Mouse (Mus musculus) midbrain, embryonic 13.5 days (tissue): ENCODE measurements around the gene Ggact. TPM values are rescaled to one million over a fixed set of nuclear protein-coding genes. Genes with fewer than 3 reads are reported as not detected.
A peak's percentile ranks its signal among the peaks of the same experiment; 100 is the strongest.

ENCODE experiments used
- ATAC-seq: fragments of 200-750 bp; cut with Nextera tagmentation; 2 replicates; pipeline ENCODE4 v1.8.0; 2017; ENCODE audit warnings: mild to moderate bottlenecking, moderate TSS enrichment, moderate library complexity
- H3K27ac ChIP-seq: fragments of 300-500 bp; sonication (generic); 2 replicates; pipeline ENCODE4 v1.5.1; 2015; ENCODE audit warnings: inconsistent platforms, mild to moderate bottlenecking, moderate library complexity
- H3K27me3 ChIP-seq: fragments of 300-500 bp; sonication (generic); 2 replicates; pipeline ENCODE4 v1.6.1; 2015; ENCODE audit warnings: mild to moderate bottlenecking, inconsistent platforms
- H3K36me3 ChIP-seq: fragments of 300-500 bp; sonication (generic); 2 replicates; pipeline ENCODE4 v1.6.1; 2015; ENCODE audit warnings: mild to moderate bottlenecking, inconsistent platforms
- H3K4me1 ChIP-seq: fragments of 300-500 bp; sonication (generic); replicated peaks from 2 replicates; pipeline ENCODE4 v1.6.1; 2015; ENCODE audit warnings: inconsistent platforms
- H3K4me2 ChIP-seq: fragments of 300-500 bp; sonication (generic); replicated peaks from 2 replicates; pipeline ENCODE4 v1.6.1; 2015; ENCODE audit warnings: moderate library complexity, mild to moderate bottlenecking, inconsistent platforms
- H3K4me3 ChIP-seq: fragments of 300-500 bp; sonication (generic); replicated peaks from 2 replicates; pipeline ENCODE4 v1.5.1; 2015; ENCODE audit warnings: mild to moderate bottlenecking, inconsistent platforms
- H3K9ac ChIP-seq: fragments of 300-500 bp; sonication (generic); replicated peaks from 2 replicates; pipeline ENCODE4 v1.6.1; 2015; ENCODE audit warnings: mild to moderate bottlenecking, inconsistent platforms
- H3K9me3 ChIP-seq: fragments of 300-500 bp; sonication (generic); 2 replicates; pipeline ENCODE4 v1.6.1; 2016; ENCODE audit warnings: mild to moderate bottlenecking, inconsistent platforms
- WGBS: fragments of 180-500 bp; shearing (Covaris S2); methylation state at CpG from one replicate; pipeline ENCODE4 v1.1.7; 2015; 5-methylcytosine and 5-hydroxymethylcytosine counted together
- polyA plus RNA-seq: library from polyadenylated mRNA; unstranded; fragments of >200 nt; fragmentation: Nextera tagmentation; extraction: Ambion mirVana; gene quantifications from 2 replicates; pipeline ENCODE4 v1.2.1, GENCODE M21; 2015

Gene Ggact
- polyA plus RNA-seq, result 4.7 and 5.9 TPM in 2 replicates

DNA sequence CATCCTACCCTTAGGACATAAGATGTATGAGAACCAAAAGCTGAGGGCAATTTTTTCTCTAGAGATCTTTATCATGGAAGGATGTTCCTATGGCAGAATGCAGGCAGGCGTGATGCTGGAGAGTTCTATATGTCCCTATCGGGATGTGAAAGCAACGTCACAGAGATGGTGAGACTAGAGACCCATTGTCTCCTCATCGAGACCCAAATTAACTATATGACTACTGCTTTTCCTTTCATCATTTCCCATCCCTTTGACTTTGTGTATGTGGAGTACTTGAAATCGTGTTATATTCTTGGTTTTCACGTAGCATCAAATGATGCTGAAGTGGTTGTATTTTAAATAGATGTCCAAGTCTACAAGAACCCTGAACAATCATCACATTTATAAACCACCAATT lies at the start of gene Ggact:
Gene Ggact, minus strand, starts transcription at position 101 of the 400 bp plus-strand sequence.
- no peak for ATAC-seq
- peak within 1 kb of the TSS; percentile 74 for H3K9ac ChIP-seq

DNA sequence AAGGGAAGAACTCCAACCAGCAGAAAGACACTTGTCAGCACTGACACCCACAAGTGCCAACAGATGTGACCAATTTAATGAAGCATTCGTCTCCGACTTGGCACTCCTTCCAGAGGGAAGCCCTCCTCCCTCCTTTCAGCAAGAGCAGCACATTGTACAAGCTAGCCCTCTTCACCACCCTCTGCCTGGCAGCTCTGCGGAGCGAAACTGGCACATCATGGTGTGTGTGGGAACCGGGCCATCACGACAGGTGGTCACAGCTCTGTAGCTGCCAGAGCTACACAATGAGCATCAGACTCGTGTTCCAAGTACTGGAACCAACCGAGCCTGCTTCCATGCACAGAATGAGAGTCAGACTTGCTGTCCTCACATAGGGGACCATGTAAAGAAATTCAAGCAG lies 44.4 kb upstream of the Ggact start:
- Histone ChIP-seq H3K4me2 (no peak overlapping the region), H3K27me3 (no peaks in the 10 kb centered on the region), H3K27ac (no peak overlapping the region), H3K4me3 (no peak overlapping the region), H3K36me3 (peaks cover 21% of the 10 kb centered on the region), H3K9me3 (no peaks in the 10 kb centered on the region), H3K4me1 (no peaks in the 10 kb centered on the region), H3K9ac (no peak overlapping the region)
- peak; percentile 91 for ATAC-seq
- WGBS, result 83% methylated on average over 8 of the region's 8 CpGs

More for the DNA sequence above, at the start of gene Ggact:
- Histone ChIP-seq H3K27ac (no peak within 1 kb of the TSS), H3K4me1 (peaks cover 11% of the 10 kb centered on the region), H3K27me3 (peaks cover 35% of the 10 kb centered on the region), H3K9me3 (peaks cover under 1% of the 10 kb centered on the region), H3K36me3 (0 out of 2 replicates have a peak, but pooled peaks cover 6% of the 10 kb centered on the region), H3K4me2 (peak within 1 kb of the TSS; percentile 99), H3K4me3 (peak within 1 kb of the TSS; percentile 60)
- 70% methylated on average over 6 of the region's 6 CpGs for WGBS

DNA sequence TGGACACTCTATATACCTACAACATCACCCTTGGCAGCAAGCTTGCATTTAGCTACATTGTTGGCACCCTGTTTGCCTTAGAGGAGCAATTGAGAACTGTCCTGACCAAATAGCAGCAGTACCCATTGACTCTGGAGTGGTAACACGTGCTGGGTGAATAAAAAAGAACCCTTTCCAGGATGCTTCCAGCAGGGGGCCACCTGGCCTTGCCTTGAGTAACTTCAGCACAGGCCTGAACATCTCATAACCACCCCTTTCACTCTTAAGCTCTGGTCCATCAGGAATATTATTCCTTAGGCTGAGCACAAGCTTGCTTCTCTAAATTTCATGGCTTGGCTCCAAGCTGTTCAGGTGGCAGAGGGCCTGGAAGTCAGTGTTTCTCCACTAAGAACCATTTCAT lies 39.8 kb upstream of the Ggact start:
- Histone ChIP-seq H3K4me3 (no peak overlapping the region), H3K27ac (no peak overlapping the region), H3K9me3 (no peaks in the 10 kb centered on the region), H3K4me1 (no peaks in the 10 kb centered on the region), H3K27me3 (no peaks in the 10 kb centered on the region), H3K9ac (no peak overlapping the region), H3K4me2 (no peak overlapping the region), H3K36me3 (peaks cover 17% of the 10 kb centered on the region)
- WGBS, result 22% methylated on average over 1 of the region's 1 CpGs
- ATAC-seq, result peak; percentile 68

DNA sequence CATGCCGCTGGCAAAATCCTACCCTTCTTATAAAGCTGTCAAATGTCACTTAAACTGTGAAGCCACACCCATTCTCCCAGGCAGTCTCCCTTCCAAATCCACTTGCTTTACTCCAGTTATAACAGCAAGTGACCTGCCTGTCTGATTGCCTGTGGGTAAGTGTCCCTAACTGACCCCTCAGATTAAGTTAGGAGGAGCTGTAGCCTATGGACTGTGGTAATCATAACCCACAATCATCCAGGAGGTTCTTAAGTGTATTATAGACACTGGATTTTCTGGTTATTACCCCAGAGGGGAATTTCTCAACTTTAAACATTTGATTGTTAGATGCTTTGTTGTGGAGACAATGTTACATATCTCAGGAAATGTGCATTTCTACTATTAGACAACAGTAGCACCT lies 39.0 kb upstream of the Ggact start:
- Histone ChIP-seq H3K27me3 (no peaks in the 10 kb centered on the region), H3K9ac (no peak overlapping the region), H3K36me3 (peaks cover 21% of the 10 kb centered on the region), H3K27ac (no peak overlapping the region), H3K4me2 (no peak overlapping the region), H3K4me3 (no peak overlapping the region), H3K9me3 (no peaks in the 10 kb centered on the region), H3K4me1 (no peaks in the 10 kb centered on the region)
- WGBS, result 79% methylated on average over 1 of the region's 1 CpGs
- no peak for ATAC-seq

DNA sequence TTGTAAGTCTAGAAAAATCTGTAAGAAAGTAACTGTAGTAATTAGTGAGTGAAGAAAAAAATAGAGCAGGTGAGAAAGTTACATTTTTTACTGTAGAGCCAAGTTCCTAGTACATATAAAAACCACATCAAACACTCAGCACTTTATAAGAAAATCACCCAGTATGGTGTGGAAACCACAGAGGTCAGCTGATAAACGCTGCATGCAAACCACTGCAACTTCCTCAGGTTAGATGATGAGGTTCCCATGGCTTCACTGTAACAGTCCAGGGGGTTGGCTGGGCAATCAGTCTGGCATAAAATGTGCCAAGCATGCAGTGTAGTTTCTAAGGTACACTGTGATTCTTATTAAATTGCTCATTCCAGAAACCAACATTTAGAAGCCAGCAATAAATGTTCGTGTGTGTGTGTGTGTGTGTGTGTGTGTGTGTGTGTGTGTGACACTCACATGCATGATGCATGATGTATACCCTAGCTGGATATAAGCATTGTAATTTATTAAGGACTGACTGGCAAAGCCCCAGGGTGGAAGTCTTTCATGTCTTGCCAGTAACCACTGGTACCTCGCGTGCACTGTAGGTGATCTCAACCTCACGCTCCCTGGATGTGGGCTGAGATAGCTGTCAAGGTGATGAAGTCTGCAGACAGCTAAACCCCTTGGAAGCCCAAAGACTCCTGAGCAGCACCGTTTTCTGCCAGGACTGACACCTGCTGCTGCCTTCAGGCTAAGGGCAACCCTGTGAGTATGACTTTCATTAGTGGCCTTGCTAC lies 38.3 kb upstream of the Ggact start:
- Histone ChIP-seq H3K27me3 (no peaks in the 10 kb centered on the region), H3K9ac (no peak overlapping the region), H3K4me2 (no peak overlapping the region), H3K4me1 (no peaks in the 10 kb centered on the region), H3K4me3 (no peak overlapping the region), H3K9me3 (no peaks in the 10 kb centered on the region), H3K27ac (no peak overlapping the region), H3K36me3 (peaks cover 24% of the 10 kb centered on the region)
- no peak for ATAC-seq
- WGBS, result 80% methylated on average over 6 of the region's 6 CpGs

DNA sequence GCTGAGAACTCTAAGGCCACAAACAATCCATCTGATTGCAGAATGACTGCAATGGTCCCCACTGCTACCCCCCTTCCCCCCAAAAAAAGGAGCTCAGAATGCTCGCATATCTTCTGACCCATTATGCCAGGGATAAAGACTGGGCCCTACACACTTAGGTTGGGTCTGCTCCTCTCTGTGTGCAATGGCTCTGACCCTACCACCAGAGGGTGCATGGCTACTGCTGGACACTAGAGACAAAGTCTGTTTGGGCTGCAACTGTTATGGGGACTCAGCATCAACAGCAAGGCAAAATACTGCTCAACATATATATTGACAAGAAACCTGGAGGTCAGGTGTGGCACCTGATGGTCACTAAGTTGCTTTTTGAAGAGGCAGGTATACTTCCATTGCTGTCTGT lies 37.4 kb upstream of the Ggact start:
- Histone ChIP-seq H3K4me2 (no peak overlapping the region), H3K27ac (no peak overlapping the region), H3K9me3 (no peaks in the 10 kb centered on the region), H3K4me3 (no peak overlapping the region), H3K27me3 (no peaks in the 10 kb centered on the region), H3K9ac (no peak overlapping the region), H3K4me1 (no peaks in the 10 kb centered on the region), H3K36me3 (peaks cover 29% of the 10 kb centered on the region)
- 86% methylated on average over 1 of the region's 1 CpGs for WGBS
- no peak for ATAC-seq

DNA sequence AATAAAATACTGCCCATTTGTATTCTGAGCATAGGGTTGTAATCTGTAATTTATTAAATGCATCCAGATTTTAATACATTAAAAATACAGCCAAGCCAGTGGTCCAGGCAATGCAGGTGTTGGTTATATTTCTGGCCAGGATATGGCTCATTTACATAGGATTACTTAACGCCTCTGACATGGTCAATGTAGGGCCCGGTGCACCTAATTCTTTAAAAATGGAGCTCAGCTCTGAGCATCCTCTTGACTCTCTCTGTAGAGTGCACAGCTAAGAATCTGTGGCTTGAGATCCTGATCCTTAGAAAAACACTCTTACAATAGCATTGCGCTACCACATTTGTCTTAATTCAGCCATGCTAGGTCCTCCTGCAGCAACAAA lies 29.9 kb upstream of the Ggact start:
- peaks cover 63% of the 10 kb centered on the region for H3K36me3 ChIP-seq
- H3K9ac ChIP-seq, result no peak overlapping the region
- no peaks in the 10 kb centered on the region for H3K27me3 ChIP-seq
- H3K9me3 ChIP-seq, result no peaks in the 10 kb centered on the region
- peaks cover 11% of the 10 kb centered on the region for H3K4me1 ChIP-seq
- H3K4me3 ChIP-seq, result no peak overlapping the region
- WGBS, result 64% methylated on average over 3 of the region's 3 CpGs
- no peak overlapping the region for H3K4me2 ChIP-seq
- ATAC-seq, result peak; percentile 66
- H3K27ac ChIP-seq, result no peak overlapping the region

DNA sequence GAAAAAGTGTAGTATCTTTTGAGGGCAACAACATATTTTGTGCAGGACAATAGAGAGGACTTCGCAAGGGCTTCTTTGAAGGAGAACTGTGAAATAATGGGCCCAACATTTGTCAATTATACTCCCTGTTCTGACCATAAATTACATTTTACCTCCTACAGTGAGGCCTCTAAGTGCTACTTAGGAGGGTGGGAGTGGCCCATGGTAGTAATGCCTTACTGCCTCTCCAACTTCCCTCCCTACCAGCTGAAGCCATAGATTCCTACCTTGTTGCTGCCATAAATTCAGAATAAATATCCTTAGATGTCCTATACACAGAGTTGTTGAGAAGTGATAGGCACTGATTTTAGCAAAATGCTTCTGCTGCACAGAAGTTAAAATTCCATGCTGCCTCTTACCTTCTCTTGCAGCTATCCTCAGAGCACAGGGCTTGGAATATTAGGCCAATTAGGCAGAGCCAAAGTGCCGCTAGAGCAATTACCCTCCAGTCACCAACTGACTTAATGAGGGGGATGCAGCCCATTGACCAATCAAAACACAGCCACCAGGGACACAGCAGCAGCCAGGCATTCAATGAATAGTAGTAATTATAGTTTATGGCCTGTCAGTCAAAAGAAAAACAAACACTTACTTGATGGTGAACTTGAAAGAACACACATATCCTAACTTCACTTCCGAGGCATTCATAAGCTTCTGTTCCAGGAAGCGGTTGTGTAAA lies 29.4 kb upstream of the Ggact start:
- WGBS, result 67% methylated on average over 4 of the region's 4 CpGs
- Histone ChIP-seq H3K27ac (no peak overlapping the region), H3K9me3 (no peaks in the 10 kb centered on the region), H3K4me3 (no peak overlapping the region), H3K27me3 (no peaks in the 10 kb centered on the region), H3K4me1 (peaks cover 11% of the 10 kb centered on the region), H3K4me2 (no peak overlapping the region), H3K36me3 (peaks cover 65% of the 10 kb centered on the region), H3K9ac (no peak overlapping the region)
- ATAC-seq, result peak; percentile 84

DNA sequence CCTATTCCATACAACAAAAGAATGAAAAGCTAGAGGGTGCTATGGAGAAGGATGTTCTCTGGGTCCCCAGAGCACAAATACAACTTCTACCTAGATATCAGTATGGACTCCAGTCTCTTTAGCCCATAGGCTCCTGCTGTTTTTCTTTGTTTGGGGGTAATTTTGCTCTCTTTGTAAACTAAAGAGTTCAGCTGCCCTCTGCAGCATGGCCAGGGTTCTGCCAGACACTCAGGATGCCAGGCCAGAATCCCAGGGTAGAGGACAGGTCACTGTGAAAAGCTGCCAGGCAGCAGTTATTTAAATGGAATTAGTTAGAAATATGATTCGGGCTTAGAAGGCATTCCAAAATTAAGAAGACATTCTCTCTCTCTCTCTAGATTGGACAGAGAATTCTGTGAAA lies 22.9 kb upstream of the Ggact start:
- Histone ChIP-seq H3K4me2 (no peak overlapping the region), H3K36me3 (peaks cover 53% of the 10 kb centered on the region), H3K9me3 (no peaks in the 10 kb centered on the region), H3K9ac (no peak overlapping the region), H3K4me3 (no peak overlapping the region), H3K27ac (no peak overlapping the region), H3K27me3 (no peaks in the 10 kb centered on the region), H3K4me1 (no peaks in the 10 kb centered on the region)
- ATAC-seq, result no peak
- WGBS, result 86% methylated on average over 1 of the region's 1 CpGs

DNA sequence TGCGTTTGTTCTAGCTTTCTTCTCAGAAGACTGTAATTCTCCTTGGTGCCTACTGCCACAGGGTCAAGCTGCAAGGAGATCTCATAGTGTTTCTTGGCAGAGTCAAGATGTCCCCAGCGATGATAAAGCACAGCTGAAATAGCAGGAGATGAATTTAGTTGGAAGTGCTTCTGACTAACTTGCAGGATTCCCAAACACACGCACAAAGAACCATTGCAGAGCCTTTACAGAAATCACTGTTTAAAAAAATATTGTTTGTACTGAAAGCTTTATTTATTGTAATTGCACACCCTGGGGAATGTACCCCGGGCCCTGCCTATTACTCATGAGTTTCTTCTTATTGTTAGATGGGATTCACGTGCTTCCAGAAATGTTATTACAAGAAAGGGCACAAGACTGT lies 6.5 kb upstream of the Ggact start:
- no peaks in the 10 kb centered on the region for H3K9me3 ChIP-seq
- H3K4me1 ChIP-seq, result no peaks in the 10 kb centered on the region
- H3K9ac ChIP-seq, result no peak overlapping the region
- no peak overlapping the region for H3K4me2 ChIP-seq
- no peak overlapping the region for H3K4me3 ChIP-seq
- ATAC-seq, result no peak
- no peaks in the 10 kb centered on the region for H3K27me3 ChIP-seq
- H3K36me3 ChIP-seq, result peaks cover 25% of the 10 kb centered on the region
- 87% methylated on average over 5 of the region's 5 CpGs for WGBS
- H3K27ac ChIP-seq, result no peak overlapping the region

DNA sequence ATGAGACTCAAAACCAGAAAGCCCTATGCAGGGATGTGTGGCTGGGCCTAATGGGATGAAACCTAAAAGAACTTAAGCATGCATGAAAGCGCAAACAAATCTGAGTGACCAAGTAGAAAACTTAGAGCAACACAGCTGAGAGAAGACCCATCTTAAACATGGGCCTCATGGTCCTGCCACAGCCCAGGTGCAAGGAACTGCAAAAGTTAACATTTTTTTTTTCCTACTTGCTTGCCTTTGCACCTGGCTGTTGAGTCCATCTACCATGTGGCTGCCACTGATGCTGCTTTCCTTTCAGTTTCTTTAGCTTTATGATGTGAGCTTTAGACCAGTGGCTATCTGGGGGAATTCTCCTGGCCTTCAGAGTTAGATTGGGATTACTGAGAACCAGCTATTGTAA lies 4.1 kb upstream of the Ggact start:
- 100% methylated on average over 1 of the region's 1 CpGs for WGBS
- Histone ChIP-seq H3K9me3 (no peaks in the 10 kb centered on the region), H3K9ac (no peak overlapping the region), H3K36me3 (peaks cover 21% of the 10 kb centered on the region), H3K4me2 (no peak overlapping the region), H3K27me3 (peaks cover 14% of the 10 kb centered on the region), H3K4me1 (peaks cover 8% of the 10 kb centered on the region), H3K4me3 (no peak overlapping the region), H3K27ac (no peak overlapping the region)
- no peak for ATAC-seq

DNA sequence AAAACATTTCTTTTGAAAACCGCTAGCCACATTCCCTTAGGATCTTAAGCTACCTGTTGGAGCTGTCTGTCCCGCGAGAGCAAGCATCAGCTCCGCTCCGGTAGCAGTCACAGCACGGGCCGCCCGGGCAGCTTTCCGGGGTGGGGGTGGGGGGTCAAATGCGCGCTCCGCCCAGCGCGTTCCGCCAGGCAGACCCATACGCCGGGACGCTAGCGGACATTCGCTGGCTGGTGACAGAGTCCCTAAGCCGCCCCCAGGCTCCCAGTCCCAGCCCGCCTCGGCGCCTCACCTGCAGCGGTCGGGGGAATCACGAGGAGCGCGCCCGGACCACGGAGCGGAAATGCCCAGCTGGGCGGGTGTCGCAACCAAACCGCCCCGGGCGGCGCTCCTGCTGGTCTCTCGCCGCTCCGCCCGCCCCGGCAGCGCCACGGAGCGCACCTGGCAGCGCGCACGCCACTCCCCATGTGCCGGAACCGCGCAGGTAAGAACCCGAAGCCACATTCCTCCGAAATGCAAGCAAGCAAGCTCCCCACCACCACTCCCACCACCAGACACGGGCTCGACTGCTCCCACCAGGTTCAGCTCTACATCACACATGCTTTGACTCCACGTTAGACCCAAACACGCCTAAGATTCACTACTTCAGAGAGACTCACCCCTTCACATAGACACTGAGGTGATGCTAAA lies 602 bp downstream of the Ggact start:
- H3K4me2 ChIP-seq, result peak overlapping the region; percentile 99
- under 1% methylated on average over 55 of the region's 58 CpGs for WGBS
- H3K27me3 ChIP-seq, result peaks cover 35% of the 10 kb centered on the region
- peak overlapping the region; percentile 60 for H3K4me3 ChIP-seq
- H3K36me3 ChIP-seq, result peaks cover 10% of the 10 kb centered on the region; the same call in 1 of the 2 replicates
- peaks cover 11% of the 10 kb centered on the region for H3K4me1 ChIP-seq
- no peak overlapping the region for H3K27ac ChIP-seq
- H3K9ac ChIP-seq, result peak overlapping the region; percentile 74
- H3K9me3 ChIP-seq, result peaks cover 5% of the 10 kb centered on the region
- ATAC-seq, result peak; percentile 88
